Mouse (Mus musculus): ENCODE results near the gene Unc5cl.

The Unc5cl gene

GRCm38 (mm10) chr17:48432158-48432980, 22.3 kb upstream of the Unc5cl start, which contains the start of gene Apobec2:
Gene Apobec2, minus strand, starts transcription at chr17:48432930.
- peak; percentile 40 for DNase-seq (ENCODE audit: low read depth)

GRCm38 (mm10) chr17:48433006-48433655, 21.6 kb upstream of the Unc5cl start:
- no peak for DNase-seq (ENCODE audit: low read depth)

GRCm38 (mm10) chr17:48433689-48434330, 20.9 kb upstream of the Unc5cl start:
- DNase-seq (ENCODE audit: low read depth), result no peak

- DNase-seq (ENCODE audit: low read depth), result no peak
These were observed 20.2 kb upstream of the Unc5cl start for GRCm38 (mm10) chr17:48434479-48434878.

- DNase-seq (ENCODE audit: low read depth), result no peak
These were observed 18.2 kb upstream of the Unc5cl start for GRCm38 (mm10) chr17:48436487-48436886.

GRCm38 (mm10) chr17:48437421-48437911, 17.2 kb upstream of the Unc5cl start:
- no peak for DNase-seq (ENCODE audit: low read depth)

- DNase-seq (ENCODE audit: low read depth), result no peak
These were observed 11.8 kb upstream of the Unc5cl start for GRCm38 (mm10) chr17:48442745-48443457.

GRCm38 (mm10) chr17:48443542-48444145, 11.1 kb upstream of the Unc5cl start:
- DNase-seq (ENCODE audit: low read depth), result no peak

GRCm38 (mm10) chr17:48447675-48448074, 7.0 kb upstream of the Unc5cl start:
- DNase-seq (ENCODE audit: low read depth), result no peak

- DNase-seq (ENCODE audit: low read depth), result no peak
These were observed 3.9 kb upstream of the Unc5cl start for GRCm38 (mm10) chr17:48450666-48451352.

GRCm38 (mm10) chr17:48451353-48451675, 3.4 kb upstream of the Unc5cl start, which contains the start of gene Tspo2:
Gene Tspo2, minus strand, starts transcription at chr17:48451522.
- no peak for DNase-seq (ENCODE audit: low read depth)

GRCm38 (mm10) chr17:48451753-48452444, 2.8 kb upstream of the Unc5cl start:
- DNase-seq (ENCODE audit: low read depth), result no peak

GRCm38 (mm10) chr17:48453489-48453888, 1.2 kb upstream of the Unc5cl start:
- DNase-seq (ENCODE audit: low read depth), result no peak

- no peak for DNase-seq (ENCODE audit: low read depth)
These were observed 511 bp upstream of the Unc5cl start for GRCm38 (mm10) chr17:48454190-48454589.

GRCm38 (mm10) chr17:48455955-48456354, 1.3 kb downstream of the Unc5cl start:
- no peak for DNase-seq (ENCODE audit: low read depth)

- DNase-seq (ENCODE audit: low read depth), result no peak
These were observed 3.4 kb downstream of the Unc5cl start for GRCm38 (mm10) chr17:48457971-48458653.

GRCm38 (mm10) chr17:48462096-48462495, 7.4 kb downstream of the Unc5cl start:
- peak; percentile 72 for DNase-seq (ENCODE audit: low read depth)

- peak; percentile 54 for DNase-seq (ENCODE audit: low read depth)
These were observed 8.7 kb downstream of the Unc5cl start for GRCm38 (mm10) chr17:48463391-48463790.

- DNase-seq (ENCODE audit: low read depth), result peak; percentile 61
These were observed 12.2 kb downstream of the Unc5cl start for GRCm38 (mm10) chr17:48466769-48467394.

Measured in induced T-regulatory cell, adult 2 months (primary cell).